Mouse (Mus musculus): ENCODE measurements at regions not wholly inside any gene's neighbourhood (a gene's known extent, or its start where the extent isn't known, plus 50 kb on each side); places are given as distances from the start of the nearest gene placed in this dataset.

GRCm38 (mm10) chr12:16477572-16477971, 133.2 kb downstream of the Lpin1 start:
- H3K4me1 ChIP-seq (replicated peaks; ENCODE audit: low read depth, low read length), result peaks cover 17% of the 10 kb centered on the region
- no peaks in the 10 kb centered on the region for H3K27me3 ChIP-seq (ENCODE audit: insufficient read depth, low read length)
- TF ChIP-seq NANOG (IDR thresholded peaks at IDR 0.05; ENCODE audit: borderline replicate concordance, low read length) (no peak), CTCF (conservative IDR thresholded peaks at IDR 0.05; ENCODE audit: low read length) (no peak), POU5F1 (IDR thresholded peaks at IDR 0.05; ENCODE audit: borderline replicate concordance, low read length) (no peak)

GRCm38 (mm10) chr12:16474361-16475080, 136.2 kb downstream of the Lpin1 start:
- Histone ChIP-seq H3K4me3 (replicated peaks; ENCODE audit: low read length) (no peak overlapping the region), H3K9me3 (ENCODE audit: low read length) (no peaks in the 10 kb centered on the region), H3K4me1 (replicated peaks; ENCODE audit: low read depth, low read length) (peaks cover 17% of the 10 kb centered on the region), H3K36me3 (ENCODE audit: insufficient read depth, low read length) (no peaks in the 10 kb centered on the region), H3K27me3 (ENCODE audit: insufficient read depth, low read length) (no peaks in the 10 kb centered on the region)
- TF ChIP-seq POU5F1 (IDR thresholded peaks at IDR 0.05; ENCODE audit: borderline replicate concordance, low read length), result no peak
- TF ChIP-seq NANOG (IDR thresholded peaks at IDR 0.05; ENCODE audit: borderline replicate concordance, low read length), result no peak
- TF ChIP-seq CTCF (conservative IDR thresholded peaks at IDR 0.05; ENCODE audit: low read length), result no peak

More at GRCm38 (mm10) chr12:16477572-16477971, 133.2 kb downstream of the Lpin1 start:
- Histone ChIP-seq H3K4me3 (replicated peaks; ENCODE audit: low read length) (no peak overlapping the region), H3K36me3 (ENCODE audit: insufficient read depth, low read length) (no peaks in the 10 kb centered on the region), H3K9me3 (ENCODE audit: low read length) (no peaks in the 10 kb centered on the region)

DNA sequence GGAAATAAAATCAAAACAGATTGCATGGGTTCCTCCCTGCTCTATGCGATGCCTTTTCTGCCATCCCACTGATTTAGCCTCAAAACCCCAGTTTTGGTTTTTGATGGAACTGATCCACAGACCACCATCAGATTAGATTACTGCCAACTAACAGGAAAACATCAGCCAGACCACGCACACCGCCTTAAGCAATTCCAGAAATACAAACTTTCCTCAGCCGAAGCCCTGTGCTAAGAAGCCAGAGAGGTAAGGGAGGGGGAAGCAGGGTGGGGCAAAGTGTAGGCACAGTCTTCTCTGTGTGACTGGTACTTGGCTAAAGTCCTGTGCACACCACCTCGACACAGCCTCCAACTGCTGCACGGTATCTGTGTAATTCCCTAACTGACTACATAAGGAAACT, 153.3 kb downstream of the Lpin1 start:
- Histone ChIP-seq H3K36me3 (ENCODE audit: insufficient read depth, low read length) (no peaks in the 10 kb centered on the region), H3K4me3 (replicated peaks; ENCODE audit: low read length) (no peak overlapping the region), H3K9me3 (ENCODE audit: low read length) (no peaks in the 10 kb centered on the region), H3K27me3 (ENCODE audit: insufficient read depth, low read length) (no peaks in the 10 kb centered on the region), H3K4me1 (replicated peaks; ENCODE audit: low read depth, low read length) (no peaks in the 10 kb centered on the region)
- TF ChIP-seq CTCF (conservative IDR thresholded peaks at IDR 0.05; ENCODE audit: low read length), result no peak

GRCm38 (mm10) chr12:16450771-16451435, 159.9 kb downstream of the Lpin1 start:
- no peaks in the 10 kb centered on the region for H3K36me3 ChIP-seq (ENCODE audit: insufficient read depth, low read length)
- TF ChIP-seq POU5F1 (IDR thresholded peaks at IDR 0.05; ENCODE audit: borderline replicate concordance, low read length) (no peak), NANOG (IDR thresholded peaks at IDR 0.05; ENCODE audit: borderline replicate concordance, low read length) (no peak), CTCF (conservative IDR thresholded peaks at IDR 0.05; ENCODE audit: low read length) (no peak)
- no peak overlapping the region for H3K4me3 ChIP-seq (replicated peaks; ENCODE audit: low read length)
- H3K27me3 ChIP-seq (ENCODE audit: insufficient read depth, low read length), result no peaks in the 10 kb centered on the region
- no peaks in the 10 kb centered on the region for H3K9me3 ChIP-seq (ENCODE audit: low read length)
- H3K4me1 ChIP-seq (replicated peaks; ENCODE audit: low read depth, low read length), result no peaks in the 10 kb centered on the region

DNA sequence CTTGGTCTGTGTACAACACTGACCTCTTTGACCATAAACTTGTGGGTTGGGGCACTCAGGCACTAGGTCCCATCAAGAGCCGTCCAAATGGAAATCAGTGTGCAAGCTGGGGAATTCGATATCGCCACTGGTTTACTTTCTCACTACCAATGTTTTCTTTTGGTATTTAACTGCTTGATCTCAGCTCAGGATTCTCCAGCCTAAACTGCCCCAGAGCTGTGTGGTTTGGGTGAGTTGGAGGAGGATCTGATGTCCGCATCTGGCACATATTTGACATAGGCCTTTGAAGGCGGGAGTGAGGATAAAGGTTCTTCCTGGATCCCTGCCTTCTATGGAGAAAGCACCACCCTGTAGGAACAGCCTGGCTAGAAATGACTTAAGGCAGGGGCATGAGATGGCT, 172.0 kb downstream of the Lpin1 start:
- Histone ChIP-seq H3K4me1 (replicated peaks; ENCODE audit: low read depth, low read length) (no peaks in the 10 kb centered on the region), H3K4me3 (replicated peaks; ENCODE audit: low read length) (no peak overlapping the region), H3K9me3 (ENCODE audit: low read length) (no peaks in the 10 kb centered on the region), H3K36me3 (ENCODE audit: insufficient read depth, low read length) (no peaks in the 10 kb centered on the region), H3K27me3 (ENCODE audit: insufficient read depth, low read length) (no peaks in the 10 kb centered on the region)
- no peak for TF ChIP-seq NANOG (IDR thresholded peaks at IDR 0.05; ENCODE audit: borderline replicate concordance, low read length)
- no peak for TF ChIP-seq POU5F1 (IDR thresholded peaks at IDR 0.05; ENCODE audit: borderline replicate concordance, low read length)
- TF ChIP-seq CTCF (conservative IDR thresholded peaks at IDR 0.05; ENCODE audit: low read length), result no peak

DNA sequence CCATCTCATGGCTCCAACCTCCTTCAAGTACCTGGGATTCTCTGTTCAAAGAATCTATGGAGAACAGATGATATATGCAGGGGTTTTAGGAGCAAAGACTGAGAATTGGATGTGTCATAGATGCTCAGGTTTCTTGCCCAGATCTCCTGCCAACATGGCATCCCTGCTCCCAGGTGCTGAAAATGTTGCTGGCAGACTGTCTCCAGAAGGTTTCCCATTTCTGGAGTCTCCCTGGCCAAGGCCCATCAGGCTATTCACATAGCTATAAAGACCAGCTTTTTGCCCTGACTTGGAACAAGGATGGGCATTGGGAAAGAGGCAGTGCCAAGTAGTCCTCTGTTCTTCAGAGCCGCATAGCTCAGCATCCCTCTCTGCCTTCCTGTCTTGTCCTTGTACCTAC, 173.8 kb downstream of the Lpin1 start:
- Histone ChIP-seq H3K36me3 (ENCODE audit: insufficient read depth, low read length) (no peaks in the 10 kb centered on the region), H3K4me3 (replicated peaks; ENCODE audit: low read length) (no peak overlapping the region), H3K27me3 (ENCODE audit: insufficient read depth, low read length) (no peaks in the 10 kb centered on the region), H3K4me1 (replicated peaks; ENCODE audit: low read depth, low read length) (no peaks in the 10 kb centered on the region), H3K9me3 (ENCODE audit: low read length) (no peaks in the 10 kb centered on the region)
- TF ChIP-seq CTCF (conservative IDR thresholded peaks at IDR 0.05; ENCODE audit: low read length), result no peak
- TF ChIP-seq NANOG (IDR thresholded peaks at IDR 0.05; ENCODE audit: borderline replicate concordance, low read length), result no peak
- TF ChIP-seq POU5F1 (IDR thresholded peaks at IDR 0.05; ENCODE audit: borderline replicate concordance, low read length), result no peak

GRCm38 (mm10) chr12:16436255-16436654, 174.5 kb downstream of the Lpin1 start:
- Histone ChIP-seq H3K4me3 (replicated peaks; ENCODE audit: low read length) (no peak overlapping the region), H3K9me3 (ENCODE audit: low read length) (no peaks in the 10 kb centered on the region), H3K36me3 (ENCODE audit: insufficient read depth, low read length) (no peaks in the 10 kb centered on the region), H3K4me1 (replicated peaks; ENCODE audit: low read depth, low read length) (no peaks in the 10 kb centered on the region), H3K27me3 (ENCODE audit: insufficient read depth, low read length) (no peaks in the 10 kb centered on the region)
- TF ChIP-seq NANOG (IDR thresholded peaks at IDR 0.05; ENCODE audit: borderline replicate concordance, low read length), result no peak
- no peak for TF ChIP-seq POU5F1 (IDR thresholded peaks at IDR 0.05; ENCODE audit: borderline replicate concordance, low read length)
- no peak for TF ChIP-seq CTCF (conservative IDR thresholded peaks at IDR 0.05; ENCODE audit: low read length)

DNA sequence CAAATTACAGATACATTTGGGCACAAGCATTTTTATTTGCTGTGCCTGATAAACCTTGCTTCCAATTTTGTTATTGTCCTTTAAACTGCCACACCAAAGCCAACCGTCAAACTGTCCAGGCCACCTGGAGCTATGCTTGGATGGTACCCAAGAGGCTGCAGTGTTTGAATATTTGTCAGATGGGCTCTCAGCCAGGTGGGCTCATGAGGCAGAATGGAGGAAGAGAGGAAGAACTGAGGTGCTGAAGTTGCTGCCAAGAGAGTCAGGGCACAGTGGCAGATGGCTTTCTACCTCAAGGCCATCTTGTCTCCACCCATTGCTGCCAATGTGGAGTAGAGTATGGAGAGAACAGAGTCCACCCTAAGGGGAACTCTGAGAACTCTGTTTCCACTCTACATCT, 176.0 kb downstream of the Lpin1 start:
- H3K27me3 ChIP-seq (ENCODE audit: insufficient read depth, low read length), result no peaks in the 10 kb centered on the region
- H3K36me3 ChIP-seq (ENCODE audit: insufficient read depth, low read length), result no peaks in the 10 kb centered on the region
- TF ChIP-seq POU5F1 (IDR thresholded peaks at IDR 0.05; ENCODE audit: borderline replicate concordance, low read length) (no peak), CTCF (conservative IDR thresholded peaks at IDR 0.05; ENCODE audit: low read length) (no peak), NANOG (IDR thresholded peaks at IDR 0.05; ENCODE audit: borderline replicate concordance, low read length) (no peak)
- H3K9me3 ChIP-seq (ENCODE audit: low read length), result no peaks in the 10 kb centered on the region
- H3K4me1 ChIP-seq (replicated peaks; ENCODE audit: low read depth, low read length), result no peaks in the 10 kb centered on the region
- no peak overlapping the region for H3K4me3 ChIP-seq (replicated peaks; ENCODE audit: low read length)
